Mouse (Mus musculus): Measurements from ENCODE around the gene Lhpp.

The Lhpp gene

GRCm38 (mm10) chr7:132610468-132611318, at the start of gene Lhpp:
Lhpp (plus strand) TSS chr7:132610638.
- DNase-seq: peak; percentile 84

GRCm38 (mm10) chr7:132565831-132566230, 44.6 kb upstream of the Lhpp start:
- DNase-seq: peak; percentile 78

- no peak for DNase-seq
Observed at GRCm38 (mm10) chr7:132568817-132569216, 41.6 kb upstream of the Lhpp start.

GRCm38 (mm10) chr7:132570071-132570470, 40.4 kb upstream of the Lhpp start:
- DNase-seq: peak; percentile 83

- DNase-seq: peak; percentile 72
Observed at GRCm38 (mm10) chr7:132571481-132571880, 39.0 kb upstream of the Lhpp start.

GRCm38 (mm10) chr7:132572738-132573137, 37.7 kb upstream of the Lhpp start:
- no peak for DNase-seq

- no peak for DNase-seq
Observed at GRCm38 (mm10) chr7:132573205-132573604, 37.2 kb upstream of the Lhpp start.

GRCm38 (mm10) chr7:132574646-132575045, 35.8 kb upstream of the Lhpp start:
- DNase-seq: no peak

- DNase-seq: peak; percentile 83
Observed at GRCm38 (mm10) chr7:132575623-132576022, 34.8 kb upstream of the Lhpp start.

- peak; percentile 96 for DNase-seq
Observed at GRCm38 (mm10) chr7:132576116-132576650, 34.3 kb upstream of the Lhpp start, which contains the start of gene Oat. Oat (minus strand) TSS chr7:132576398.

- no peak for DNase-seq
Observed at GRCm38 (mm10) chr7:132576891-132577290, 33.5 kb upstream of the Lhpp start.

GRCm38 (mm10) chr7:132580511-132580910, 29.9 kb upstream of the Lhpp start:
- no peak for DNase-seq

- DNase-seq: no peak
Observed at GRCm38 (mm10) chr7:132581441-132581840, 29.0 kb upstream of the Lhpp start.

GRCm38 (mm10) chr7:132585695-132586491, 24.5 kb upstream of the Lhpp start:
- no peak for DNase-seq

- no peak for DNase-seq
Observed at GRCm38 (mm10) chr7:132587167-132587566, 23.3 kb upstream of the Lhpp start.

- no peak for DNase-seq
Observed at GRCm38 (mm10) chr7:132589610-132590009, 20.8 kb upstream of the Lhpp start.

GRCm38 (mm10) chr7:132593762-132594161, 16.7 kb upstream of the Lhpp start:
- DNase-seq: no peak

GRCm38 (mm10) chr7:132594325-132594724, 16.1 kb upstream of the Lhpp start:
- DNase-seq: no peak

- DNase-seq: no peak
Observed at GRCm38 (mm10) chr7:132595787-132596186, 14.7 kb upstream of the Lhpp start.

- DNase-seq: no peak
Observed at GRCm38 (mm10) chr7:132596557-132597250, 13.7 kb upstream of the Lhpp start.

- DNase-seq: peak; percentile 10
Observed at GRCm38 (mm10) chr7:132597251-132598041, 13.0 kb upstream of the Lhpp start.

All from kidney, postnatal 14 days (tissue).